Mouse (Mus musculus) urinary bladder, adult 18-20 months (tissue): ENCODE results near the gene Gm21586.
"Not testable (repeated sequence)": the region's sequence is repeated elsewhere in the genome, so short reads cannot be mapped to it uniquely, and the experiment has no call there.

ENCODE experiments used
- DNase-seq, 2 experiments: peaks; one replicate each; pipeline ENCODE4 v3.0.0; 2022; ENCODE audit warnings: low spot score in 2 of 2, mixed read lengths in 2 of 2

Gm21586 gene

GRCm38 (mm10) chr4:42439078-42439477 is at the start of gene Gm21586:
Gene Gm21586, plus strand, starts transcription at chr4:42439378.
- not testable (repeated sequence) for DNase-seq

GRCm38 (mm10) chr4:42466452-42466851 is 27.3 kb downstream of the Gm21586 start, which contains the start of gene Gm2163:
Gene Gm2163, plus strand, starts transcription at chr4:42466752.
- DNase-seq, result not testable (repeated sequence)
